Mouse (Mus musculus): ENCODE measurements around the gene Slc36a2. TPM values are rescaled to one million over a fixed set of nuclear protein-coding genes. Genes with fewer than 3 reads are reported as not detected.

Slc36a2 gene
- total RNA-seq, 2 experiments from 2014 or later, result not detected

GRCm38 (mm10) chr11:55187777-55188176 lies 2.9 kb upstream of the Slc36a2 start:
- ATAC-seq (replicated peaks; ENCODE audit: low FRiP score, poor library complexity, severe bottlenecking), result no peak

- ATAC-seq (replicated peaks; ENCODE audit: low FRiP score, poor library complexity, severe bottlenecking), result no peak
Measured at GRCm38 (mm10) chr11:55187292-55187691, 2.4 kb upstream of the Slc36a2 start.

- no peak for ATAC-seq (replicated peaks; ENCODE audit: low FRiP score, poor library complexity, severe bottlenecking)
Measured at GRCm38 (mm10) chr11:55184246-55184645, 631 bp downstream of the Slc36a2 start.

GRCm38 (mm10) chr11:55183124-55183523 lies 1.8 kb downstream of the Slc36a2 start:
- ATAC-seq (replicated peaks; ENCODE audit: low FRiP score, poor library complexity, severe bottlenecking), result no peak

- ATAC-seq (replicated peaks; ENCODE audit: low FRiP score, poor library complexity, severe bottlenecking), result no peak
Measured at GRCm38 (mm10) chr11:55179856-55180255, 5.0 kb downstream of the Slc36a2 start.

- ATAC-seq (replicated peaks; ENCODE audit: low FRiP score, poor library complexity, severe bottlenecking), result no peak
Measured at GRCm38 (mm10) chr11:55178830-55179229, 6.0 kb downstream of the Slc36a2 start.

GRCm38 (mm10) chr11:55170501-55170900 lies 14.4 kb downstream of the Slc36a2 start:
- no peak for ATAC-seq (replicated peaks; ENCODE audit: low FRiP score, poor library complexity, severe bottlenecking)

GRCm38 (mm10) chr11:55168914-55169313 lies 16.0 kb downstream of the Slc36a2 start:
- ATAC-seq (replicated peaks; ENCODE audit: low FRiP score, poor library complexity, severe bottlenecking), result no peak

- no peak for ATAC-seq (replicated peaks; ENCODE audit: low FRiP score, poor library complexity, severe bottlenecking)
Measured at GRCm38 (mm10) chr11:55168504-55168903, 16.4 kb downstream of the Slc36a2 start.

GRCm38 (mm10) chr11:55165748-55166147 lies 19.1 kb downstream of the Slc36a2 start:
- no peak for ATAC-seq (replicated peaks; ENCODE audit: low FRiP score, poor library complexity, severe bottlenecking)

GRCm38 (mm10) chr11:55164723-55165122 lies 20.2 kb downstream of the Slc36a2 start:
- no peak for ATAC-seq (replicated peaks; ENCODE audit: low FRiP score, poor library complexity, severe bottlenecking)

- no peak for ATAC-seq (replicated peaks; ENCODE audit: low FRiP score, poor library complexity, severe bottlenecking)
Measured at GRCm38 (mm10) chr11:55162670-55163069, 22.2 kb downstream of the Slc36a2 start.

GRCm38 (mm10) chr11:55158785-55159359 lies 26.0 kb downstream of the Slc36a2 start:
- ATAC-seq (replicated peaks; ENCODE audit: low FRiP score, poor library complexity, severe bottlenecking), result peak; percentile 56; the same call in 1 of the 2 replicates

GRCm38 (mm10) chr11:55155070-55155421 lies 29.8 kb downstream of the Slc36a2 start:
- ATAC-seq (replicated peaks; ENCODE audit: low FRiP score, poor library complexity, severe bottlenecking), result no peak

GRCm38 (mm10) chr11:55154398-55155069 lies 30.3 kb downstream of the Slc36a2 start:
- no peak for ATAC-seq (replicated peaks; ENCODE audit: low FRiP score, poor library complexity, severe bottlenecking)

- no peak for ATAC-seq (replicated peaks; ENCODE audit: low FRiP score, poor library complexity, severe bottlenecking)
Measured at GRCm38 (mm10) chr11:55151608-55152007, 33.3 kb downstream of the Slc36a2 start, which contains the start of gene Slc36a3. Gene Slc36a3, minus strand, starts transcription at chr11:55151708.

GRCm38 (mm10) chr11:55148461-55148860 lies 36.4 kb downstream of the Slc36a2 start:
- no peak for ATAC-seq (replicated peaks; ENCODE audit: low FRiP score, poor library complexity, severe bottlenecking)

GRCm38 (mm10) chr11:55147423-55147822 lies 37.5 kb downstream of the Slc36a2 start:
- ATAC-seq (replicated peaks; ENCODE audit: low FRiP score, poor library complexity, severe bottlenecking), result no peak

GRCm38 (mm10) chr11:55146855-55147254 lies 38.0 kb downstream of the Slc36a2 start:
- ATAC-seq (replicated peaks; ENCODE audit: low FRiP score, poor library complexity, severe bottlenecking), result no peak

- no peak for ATAC-seq (replicated peaks; ENCODE audit: low FRiP score, poor library complexity, severe bottlenecking)
Measured at GRCm38 (mm10) chr11:55144011-55144410, 40.9 kb downstream of the Slc36a2 start.

- no peak for ATAC-seq (replicated peaks; ENCODE audit: low FRiP score, poor library complexity, severe bottlenecking)
Measured at GRCm38 (mm10) chr11:55141502-55141901, 43.4 kb downstream of the Slc36a2 start.

- no peak for ATAC-seq (replicated peaks; ENCODE audit: low FRiP score, poor library complexity, severe bottlenecking)
Measured at GRCm38 (mm10) chr11:55137646-55138045, 47.2 kb downstream of the Slc36a2 start.
